Mouse (Mus musculus) layer of hippocampus, postnatal 10 days (tissue): ENCODE measurements around the gene Tarbp1. TPM values are rescaled to one million over a fixed set of nuclear protein-coding genes. Genes with fewer than 3 reads are reported as not detected.
"Not testable (repeated sequence)": the region's sequence is repeated elsewhere in the genome, so short reads cannot be mapped to it uniquely, and the experiment has no call there.

Experiments
- DNase-seq, 2 experiments: peaks; one replicate each; pipeline ENCODE4 v3.0.0; 2021; ENCODE audit warnings: low spot score in 2 of 2
- total RNA-seq, 2 experiments: library from RNA; stranded (reverse); gene quantifications; 2 replicates each; pipeline ENCODE4 v1.2.3; 2021

Gene Tarbp1
- total RNA-seq, 2 experiments from 2014 or later: 4.4 to 5.9 TPM

DNA sequence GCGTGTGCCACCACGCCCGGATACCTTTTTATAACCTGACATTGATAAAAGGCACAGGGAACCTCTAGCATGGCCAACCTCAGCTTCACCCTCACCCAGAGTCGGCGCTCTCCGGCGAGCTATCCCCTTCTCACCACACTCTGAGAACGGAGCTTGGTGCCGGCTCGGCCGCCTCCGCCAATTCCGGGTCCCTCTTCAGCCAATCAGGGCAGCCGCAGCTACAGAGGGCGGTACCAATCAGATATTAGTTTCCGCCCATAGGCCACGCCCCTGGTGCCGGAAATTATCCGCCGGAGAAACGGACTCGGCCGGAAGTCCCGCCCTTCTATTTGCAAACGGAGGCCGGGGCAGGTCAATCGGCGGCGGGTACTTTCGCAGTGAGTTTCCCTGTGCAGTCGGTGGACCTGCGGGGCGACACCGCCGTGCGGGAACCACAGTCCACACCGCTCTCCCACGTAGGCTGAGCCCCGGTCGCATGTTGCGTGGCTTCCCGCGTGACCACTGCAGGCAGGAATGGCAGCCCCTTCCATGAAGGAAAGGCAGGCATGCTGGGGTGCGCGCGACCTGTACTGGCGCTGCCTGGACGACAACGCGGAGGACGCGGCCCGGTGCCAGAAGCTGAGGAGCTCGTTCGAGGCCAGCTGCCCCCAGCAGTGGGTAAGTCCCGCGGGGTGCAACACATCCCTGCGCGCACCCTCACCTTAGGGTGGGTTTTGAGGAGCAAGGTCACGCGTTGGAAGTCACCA lies 52.5 kb downstream of the Tarbp1 start, which contains the start of gene Coa6:
Gene Coa6 (plus strand): TSS at position 342 of the 746 bp plus-strand sequence.
- peak; percentile 98 for DNase-seq

- no peak for DNase-seq
Measured at GRCm38 (mm10) chr8:126420834-126421233, 54.0 kb downstream of the Tarbp1 start.

GRCm38 (mm10) chr8:126405030-126405429 lies 69.8 kb downstream of the Tarbp1 start:
- DNase-seq: no peak

DNA sequence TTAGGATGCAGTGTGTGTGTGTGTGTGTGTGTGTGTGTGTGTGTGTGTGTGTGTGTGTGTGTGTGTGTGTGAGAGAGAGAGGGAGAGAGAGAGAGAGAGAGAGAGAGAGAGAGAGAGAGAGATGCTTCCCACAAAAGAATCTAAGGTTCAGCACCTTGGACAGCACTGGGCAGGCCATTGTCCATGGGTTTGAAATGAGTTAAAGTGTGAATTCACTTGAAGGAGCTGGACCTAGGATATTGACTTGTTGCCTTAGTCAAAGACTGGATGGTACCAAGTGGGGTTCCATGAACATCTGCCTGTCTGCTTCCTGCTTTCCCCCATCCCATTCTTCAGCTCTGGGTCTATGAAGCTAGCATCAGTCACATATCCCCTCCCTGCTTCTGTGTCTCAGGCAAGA lies 70.3 kb downstream of the Tarbp1 start:
- DNase-seq: not testable (repeated sequence)

DNA sequence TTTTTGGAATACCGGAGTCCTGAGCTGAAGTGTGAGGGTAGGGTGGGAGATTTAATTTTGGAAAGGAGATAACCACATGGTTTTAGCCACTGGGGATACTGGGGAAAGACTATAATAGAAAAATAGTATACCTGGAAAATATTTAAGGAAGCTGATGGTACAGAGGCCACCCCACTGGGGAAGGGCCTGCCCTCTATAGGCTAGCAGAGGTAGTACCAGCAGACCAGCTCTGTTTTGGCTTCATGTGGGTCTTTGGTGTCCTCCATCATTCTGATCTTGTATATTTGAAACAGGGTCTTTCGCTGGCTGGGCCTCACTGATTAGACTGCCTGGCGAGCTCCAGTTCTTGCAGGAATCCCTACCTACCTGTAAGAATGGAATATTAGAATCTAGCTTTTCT lies 76.5 kb downstream of the Tarbp1 start:
- DNase-seq: no peak

DNA sequence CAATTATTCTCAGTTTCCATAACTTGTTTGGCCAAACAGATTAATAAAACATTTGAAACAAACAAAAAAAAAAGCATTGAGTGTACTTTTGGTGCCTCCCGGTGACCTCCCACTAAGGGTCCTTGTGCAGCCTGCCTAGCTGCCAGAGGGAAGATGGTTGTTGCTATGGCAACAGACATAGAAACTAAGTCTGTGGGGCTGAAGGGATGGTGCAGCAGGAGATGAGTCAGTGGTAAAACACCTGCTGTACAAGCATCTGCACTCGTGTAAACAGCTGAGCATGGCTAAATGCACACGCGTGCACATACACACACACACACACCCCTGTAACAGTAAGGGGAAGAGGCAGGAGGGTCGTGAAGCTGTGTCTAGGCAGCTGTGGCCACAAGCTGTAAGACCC lies 78.9 kb downstream of the Tarbp1 start:
- no peak for DNase-seq

- DNase-seq: no peak
Measured at GRCm38 (mm10) chr8:126395386-126395785, 79.5 kb downstream of the Tarbp1 start.

DNA sequence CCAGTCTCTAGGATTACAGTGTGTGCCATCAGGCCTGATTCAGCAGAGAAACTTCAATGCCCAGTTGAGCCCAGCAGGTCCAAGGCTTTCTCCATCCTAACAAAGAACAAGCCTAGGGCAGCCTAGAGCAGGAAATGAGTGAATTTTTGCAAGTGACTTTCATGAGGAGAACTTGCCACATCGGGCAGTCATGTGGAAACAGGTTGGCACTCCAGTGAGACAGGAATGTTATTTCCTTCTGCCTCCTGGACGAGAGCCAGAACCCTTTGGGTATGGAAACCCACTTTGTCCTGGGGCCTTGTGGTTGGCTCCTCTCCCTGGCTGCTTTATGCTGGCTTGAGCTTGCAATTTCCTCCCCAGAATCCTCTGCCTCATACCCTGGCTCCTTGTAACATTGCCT lies 83.3 kb downstream of the Tarbp1 start:
- no peak for DNase-seq

DNA sequence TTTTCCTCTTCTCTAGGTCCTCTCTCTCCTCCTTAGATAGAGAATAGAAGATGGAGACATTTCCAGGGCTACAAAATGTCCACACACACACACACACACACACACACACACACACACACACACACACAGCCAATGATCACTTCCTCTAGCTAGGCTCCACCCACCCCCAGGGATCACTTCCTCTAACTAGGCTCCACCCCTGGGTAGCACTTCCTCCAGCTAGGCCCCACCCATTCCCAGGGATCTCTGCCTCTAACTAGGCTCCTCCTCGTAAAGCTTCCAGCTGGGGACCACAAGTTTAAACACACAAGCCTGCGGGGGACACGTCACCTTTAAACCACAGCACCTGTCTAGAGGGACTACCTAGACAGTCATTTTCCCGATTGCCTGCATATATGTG lies 87.3 kb downstream of the Tarbp1 start:
- DNase-seq: no peak

- peak; percentile 49 to 56 for DNase-seq
Measured at GRCm38 (mm10) chr8:126382749-126383148, 92.1 kb downstream of the Tarbp1 start.

DNA sequence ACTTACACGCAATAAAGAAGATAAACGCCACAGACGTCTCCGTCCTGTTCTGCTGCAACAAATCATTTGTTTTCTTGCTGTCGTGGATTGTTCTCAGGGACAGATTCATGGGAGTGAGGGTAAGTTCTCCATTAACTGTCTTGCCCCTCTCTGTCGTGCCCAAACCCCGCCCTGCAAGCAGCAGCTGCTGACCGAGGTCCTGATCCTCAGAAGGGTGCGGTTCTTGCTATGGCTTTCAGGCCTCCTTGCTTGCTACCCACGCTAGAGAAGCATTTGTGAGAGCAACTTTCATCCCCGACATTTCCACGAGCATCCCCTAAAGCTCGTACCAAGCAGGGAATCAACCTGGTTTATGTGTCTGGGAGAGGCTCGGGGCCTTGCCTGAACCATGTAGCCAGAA lies 92.6 kb downstream of the Tarbp1 start:
- no peak for DNase-seq

DNA sequence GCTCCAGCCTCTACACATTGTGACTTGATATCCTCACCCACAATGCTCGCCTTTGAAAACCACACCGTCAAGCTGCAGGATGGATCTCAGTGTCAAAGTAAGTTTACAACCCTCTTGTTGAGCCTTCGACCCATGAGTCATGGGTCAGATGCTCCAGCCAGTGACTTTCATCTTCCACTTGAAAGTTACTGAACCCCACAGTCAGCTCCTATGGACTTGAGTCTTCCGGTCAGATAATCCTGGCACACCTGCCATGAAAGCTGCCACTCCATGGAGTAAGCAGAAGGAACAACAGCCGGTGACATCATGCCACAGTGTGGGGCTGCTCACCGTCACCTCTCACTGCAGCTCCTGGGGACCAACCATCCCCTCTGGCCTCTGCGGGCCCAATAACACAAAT lies 93.6 kb downstream of the Tarbp1 start:
- no peak for DNase-seq

DNA sequence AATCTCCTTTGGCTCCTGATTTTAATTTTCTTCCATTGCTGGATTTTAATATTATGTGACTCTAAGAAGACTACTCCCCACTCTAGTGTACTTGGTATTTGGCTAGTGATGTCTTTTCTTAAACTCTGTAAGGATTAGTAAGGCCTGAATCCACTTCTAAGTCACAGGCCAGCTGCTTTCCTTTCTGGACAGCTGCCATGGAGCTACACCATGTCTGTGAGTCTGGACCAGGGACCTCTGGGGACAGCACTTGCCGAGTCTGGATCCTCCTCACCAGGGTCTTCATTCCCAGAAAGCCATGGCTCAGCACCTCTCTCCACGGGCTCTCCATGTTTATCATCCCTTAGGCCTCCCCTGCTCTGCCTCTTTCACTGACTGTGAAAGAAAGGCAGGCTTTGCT lies 94.7 kb downstream of the Tarbp1 start:
- DNase-seq: no peak

DNA sequence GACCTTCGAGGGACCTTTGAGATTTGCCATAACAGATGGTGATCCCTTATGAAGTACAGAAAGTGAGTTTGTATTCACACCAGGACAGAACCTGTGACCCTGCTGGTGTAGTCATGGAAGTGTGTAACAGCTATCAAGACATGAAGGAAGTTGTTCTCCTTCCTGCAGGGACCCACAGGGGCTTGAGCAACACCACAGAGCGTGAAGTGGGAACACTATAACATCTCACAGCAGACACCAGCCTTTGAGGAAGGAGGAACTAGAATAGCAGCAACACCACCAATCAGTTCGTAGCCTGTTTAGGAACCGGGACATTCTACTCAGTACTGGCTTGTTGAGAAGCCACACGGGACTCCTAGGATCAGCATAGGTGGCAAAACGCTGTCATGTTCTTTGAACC lies 95.3 kb downstream of the Tarbp1 start:
- no peak for DNase-seq

Other genes starting within 250 kb of the Tarbp1 start
- 10 to 100 TPM; 30.4 to 31.0 TPM for gene Slc35f3, start 176.5 kb downstream of the Tarbp1 start, total RNA-seq
- gene Coa6, start 52.5 kb downstream of the Tarbp1 start, total RNA-seq: 10 to 100 TPM; 25.6 to 28.1 TPM
- 10 to 100 TPM; 57.0 to 63.1 TPM for gene Irf2bp2, start 118.9 kb upstream of the Tarbp1 start, total RNA-seq